Mouse (Mus musculus) midbrain, embryonic 12.5 days (tissue): ENCODE results near the gene Lrmda. TPM values are rescaled to one million over a fixed set of nuclear protein-coding genes. Genes with fewer than 3 reads are reported as not detected.

Experiments
- ATAC-seq: fragments of 200-750 bp; cut with Nextera tagmentation; 2 replicates; pipeline ENCODE4 v1.8.0; 2017; ENCODE audit warnings: low read depth, moderate TSS enrichment, moderate library complexity; ENCODE audit not compliant: low FRiP score
- H3K27ac ChIP-seq: fragments of 300-500 bp; sonication (generic); replicated peaks from 2 replicates; pipeline ENCODE4 v1.5.1; 2016; ENCODE audit warnings: mild to moderate bottlenecking
- H3K27me3 ChIP-seq: fragments of 300-500 bp; sonication (generic); 2 replicates; pipeline ENCODE4 v1.6.1; 2016; ENCODE audit warnings: mild to moderate bottlenecking
- H3K36me3 ChIP-seq: fragments of 300-500 bp; sonication (generic); 2 replicates; pipeline ENCODE4 v1.6.1; 2016
- H3K4me1 ChIP-seq: fragments of 300-500 bp; sonication (generic); 2 replicates; pipeline ENCODE4 v1.6.1; 2016
- H3K4me2 ChIP-seq: fragments of 300-500 bp; sonication (generic); replicated peaks from 2 replicates; pipeline ENCODE4 v1.6.1; 2016; ENCODE audit warnings: mild to moderate bottlenecking, moderate library complexity
- H3K4me3 ChIP-seq: fragments of 300-500 bp; sonication (generic); 2 replicates; pipeline ENCODE4 v1.5.1; 2016; ENCODE audit warnings: mild to moderate bottlenecking
- H3K9ac ChIP-seq: fragments of 300-500 bp; sonication (generic); replicated peaks from 2 replicates; pipeline ENCODE4 v1.6.1; 2016; ENCODE audit warnings: mild to moderate bottlenecking, moderate library complexity
- H3K9me3 ChIP-seq: fragments of 300-500 bp; sonication (generic); 2 replicates; pipeline ENCODE4 v1.6.1; 2016; ENCODE audit warnings: mild to moderate bottlenecking
- WGBS: fragments of 180-500 bp; shearing (Covaris S2); methylation state at CpG from one replicate; pipeline ENCODE4 v1.1.7; 2016; 5-methylcytosine and 5-hydroxymethylcytosine counted together
- polyA plus RNA-seq: library from polyadenylated mRNA; unstranded; fragments of >200 nt; fragmentation: Nextera tagmentation; extraction: Ambion mirVana; gene quantifications from 2 replicates; pipeline ENCODE4 v1.2.1, GENCODE M21; 2016

The Lrmda gene
- polyA plus RNA-seq, 1 experiment from 2014 or later: not detected

GRCm38 (mm10) chr14:22471041-22471440 is 451.5 kb downstream of the Lrmda start:
- WGBS: 68% methylated on average over 4 of the region's 4 CpGs
- Histone ChIP-seq H3K4me2 (no peak overlapping the region), H3K9me3 (no peaks in the 10 kb centered on the region), H3K4me1 (no peaks in the 10 kb centered on the region), H3K9ac (no peak overlapping the region), H3K36me3 (no peaks in the 10 kb centered on the region), H3K4me3 (no peak overlapping the region), H3K27me3 (peaks cover 11% of the 10 kb centered on the region), H3K27ac (no peak overlapping the region)
- ATAC-seq: no peak

- H3K9ac ChIP-seq: no peak overlapping the region
- H3K4me2 ChIP-seq: no peak overlapping the region
- 86% methylated on average over 7 of the region's 7 CpGs for WGBS
- H3K4me1 ChIP-seq: no peaks in the 10 kb centered on the region
- no peaks in the 10 kb centered on the region for H3K9me3 ChIP-seq
- no peak for ATAC-seq
- H3K4me3 ChIP-seq: no peak overlapping the region
- no peaks in the 10 kb centered on the region for H3K36me3 ChIP-seq
- H3K27me3 ChIP-seq: peaks cover 11% of the 10 kb centered on the region
- H3K27ac ChIP-seq: no peak overlapping the region
These were observed 453.9 kb downstream of the Lrmda start for GRCm38 (mm10) chr14:22473451-22473850.

GRCm38 (mm10) chr14:22473991-22474390 is 454.5 kb downstream of the Lrmda start:
- no peak overlapping the region for H3K4me3 ChIP-seq
- 70% methylated on average over 6 of the region's 6 CpGs for WGBS
- H3K36me3 ChIP-seq: no peaks in the 10 kb centered on the region
- no peak overlapping the region for H3K27ac ChIP-seq
- no peak for ATAC-seq
- peaks cover 11% of the 10 kb centered on the region for H3K27me3 ChIP-seq
- no peaks in the 10 kb centered on the region for H3K9me3 ChIP-seq
- no peak overlapping the region for H3K9ac ChIP-seq
- H3K4me2 ChIP-seq: no peak overlapping the region
- H3K4me1 ChIP-seq: no peaks in the 10 kb centered on the region

GRCm38 (mm10) chr14:22493326-22493725 is 473.8 kb downstream of the Lrmda start:
- 90% methylated on average over 2 of the region's 2 CpGs for WGBS
- ATAC-seq: no peak

GRCm38 (mm10) chr14:22494290-22494689 is 474.8 kb downstream of the Lrmda start:
- Histone ChIP-seq H3K9me3 (no peaks in the 10 kb centered on the region), H3K4me3 (no peak overlapping the region), H3K27me3 (peaks cover 11% of the 10 kb centered on the region; the same call in 1 of the 2 replicates), H3K27ac (no peak overlapping the region), H3K9ac (no peak overlapping the region), H3K4me2 (no peak overlapping the region), H3K4me1 (peaks cover 8% of the 10 kb centered on the region), H3K36me3 (no peaks in the 10 kb centered on the region)
- no peak; the same call in 1 of the 2 replicates for ATAC-seq

More at GRCm38 (mm10) chr14:22493326-22493725, 473.8 kb downstream of the Lrmda start:
- H3K9me3 ChIP-seq: no peaks in the 10 kb centered on the region
- H3K9ac ChIP-seq: no peak overlapping the region
- H3K4me2 ChIP-seq: no peak overlapping the region
- no peak overlapping the region for H3K27ac ChIP-seq
- H3K4me1 ChIP-seq: peaks cover 8% of the 10 kb centered on the region
- H3K4me3 ChIP-seq: no peak overlapping the region
- no peaks in the 10 kb centered on the region for H3K36me3 ChIP-seq
- peaks cover 11% of the 10 kb centered on the region; the same call in 1 of the 2 replicates for H3K27me3 ChIP-seq

- Histone ChIP-seq H3K4me3 (no peak overlapping the region), H3K27ac (peak overlapping the region; percentile 30; the same call in 1 of the 2 replicates), H3K4me1 (peaks cover 8% of the 10 kb centered on the region), H3K27me3 (peaks cover 11% of the 10 kb centered on the region; the same call in 1 of the 2 replicates), H3K4me2 (peak overlapping the region; percentile 14; the same call in 1 of the 2 replicates), H3K9me3 (no peaks in the 10 kb centered on the region), H3K9ac (no peak overlapping the region), H3K36me3 (no peaks in the 10 kb centered on the region)
- no peak for ATAC-seq
- WGBS: 5% methylated on average over 10 of the region's 10 CpGs
These were observed 475.4 kb downstream of the Lrmda start for GRCm38 (mm10) chr14:22494866-22495265.

GRCm38 (mm10) chr14:22495286-22495685 is 475.8 kb downstream of the Lrmda start:
- no peaks in the 10 kb centered on the region for H3K36me3 ChIP-seq
- H3K27ac ChIP-seq: peak overlapping the region; percentile 30; the same call in 1 of the 2 replicates
- no peaks in the 10 kb centered on the region for H3K9me3 ChIP-seq
- no peak overlapping the region for H3K9ac ChIP-seq
- 0 out of 2 replicates have a peak overlapping the region, but pooled peaks have one; percentile 14 for H3K4me2 ChIP-seq
- H3K27me3 ChIP-seq: peaks cover 11% of the 10 kb centered on the region; the same call in 1 of the 2 replicates
- peaks cover 8% of the 10 kb centered on the region for H3K4me1 ChIP-seq
- no peak for ATAC-seq
- no peak overlapping the region for H3K4me3 ChIP-seq
- 39% methylated on average over 8 of the region's 8 CpGs for WGBS

- Histone ChIP-seq H3K27ac (no peak overlapping the region), H3K36me3 (no peaks in the 10 kb centered on the region), H3K27me3 (peaks cover 11% of the 10 kb centered on the region; the same call in 1 of the 2 replicates), H3K4me2 (no peak overlapping the region), H3K9ac (no peak overlapping the region), H3K4me1 (peaks cover 8% of the 10 kb centered on the region), H3K4me3 (no peak overlapping the region), H3K9me3 (no peaks in the 10 kb centered on the region)
- WGBS: 81% methylated on average over 4 of the region's 4 CpGs
- no peak for ATAC-seq
These were observed 478.2 kb downstream of the Lrmda start for GRCm38 (mm10) chr14:22497636-22498131.

- Histone ChIP-seq H3K4me1 (peaks cover 8% of the 10 kb centered on the region; the same call in 1 of the 2 replicates), H3K4me2 (no peak overlapping the region), H3K27ac (no peak overlapping the region), H3K27me3 (no peaks in the 10 kb centered on the region), H3K9me3 (no peaks in the 10 kb centered on the region), H3K9ac (no peak overlapping the region), H3K4me3 (no peak overlapping the region), H3K36me3 (no peaks in the 10 kb centered on the region)
- no peak for ATAC-seq
- WGBS: 70% methylated on average over 6 of the region's 6 CpGs
These were observed 490.4 kb downstream of the Lrmda start for GRCm38 (mm10) chr14:22509747-22510530.

GRCm38 (mm10) chr14:22510531-22510785 is 490.9 kb downstream of the Lrmda start:
- no peak overlapping the region for H3K9ac ChIP-seq
- H3K4me1 ChIP-seq: peaks cover 8% of the 10 kb centered on the region; the same call in 1 of the 2 replicates
- H3K4me3 ChIP-seq: no peak overlapping the region
- no peak overlapping the region for H3K4me2 ChIP-seq
- no peaks in the 10 kb centered on the region for H3K9me3 ChIP-seq
- no peaks in the 10 kb centered on the region for H3K36me3 ChIP-seq
- H3K27me3 ChIP-seq: no peaks in the 10 kb centered on the region
- H3K27ac ChIP-seq: no peak overlapping the region
- no peak for ATAC-seq

GRCm38 (mm10) chr14:22514362-22515084 is 495.0 kb downstream of the Lrmda start:
- no peak for ATAC-seq
- Histone ChIP-seq H3K9ac (no peak overlapping the region), H3K27ac (no peak overlapping the region), H3K36me3 (no peaks in the 10 kb centered on the region), H3K4me3 (no peak overlapping the region), H3K4me2 (no peak overlapping the region), H3K4me1 (no peaks in the 10 kb centered on the region), H3K9me3 (no peaks in the 10 kb centered on the region), H3K27me3 (no peaks in the 10 kb centered on the region)
- 84% methylated on average over 5 of the region's 5 CpGs for WGBS

- 80% methylated on average over 3 of the region's 3 CpGs for WGBS
- ATAC-seq: no peak
These were observed 511.2 kb downstream of the Lrmda start for GRCm38 (mm10) chr14:22530706-22531105.

More at GRCm38 (mm10) chr14:22530706-22531105, 511.2 kb downstream of the Lrmda start:
- H3K36me3 ChIP-seq: no peaks in the 10 kb centered on the region
- H3K27ac ChIP-seq: no peak overlapping the region
- no peak overlapping the region for H3K4me2 ChIP-seq
- no peak overlapping the region for H3K4me3 ChIP-seq
- no peaks in the 10 kb centered on the region for H3K9me3 ChIP-seq
- H3K9ac ChIP-seq: no peak overlapping the region
- no peaks in the 10 kb centered on the region for H3K4me1 ChIP-seq
- H3K27me3 ChIP-seq: no peaks in the 10 kb centered on the region
